Mouse (Mus musculus) forebrain, embryonic 15.5 days (tissue): ENCODE data around the gene Csmd2. TPM values are rescaled to one million over a fixed set of nuclear protein-coding genes. Genes with fewer than 3 reads are reported as not detected.

Experiments used
- polyA plus RNA-seq: library from polyadenylated mRNA; unstranded; fragments of >200 nt; fragmentation: Nextera tagmentation; extraction: Ambion mirVana; gene quantifications from 2 replicates; pipeline ENCODE4 v1.2.1, GENCODE M21; 2015

Gene Csmd2
- polyA plus RNA-seq, 1 experiment from 2014 or later = 9.0 TPM

Other genes starting within 250 kb of the Csmd2 start
- gene CK137956, start 16.9 kb upstream of the Csmd2 start, polyA plus RNA-seq = 0.59 and 0.86 TPM in 2 replicates